Comparison of ENCODE assay signal across 9 mouse cellular contexts in genomic region chr1:20069733-20070132, GRCm38 (mm10).
DNase-seq lines count a peak whose midpoint lies in the region; ATAC-seq lines count a peak whose summit lies in the region.
"Had no signal": no experiment of that assay in that cellular context is flagged by ENCODE, and none has a peak within 500 bp of the region (broad histone marks: within the 10 kb centered on the region; RNA-seq: fewer than 3 reads in every experiment).

No protein-coding gene starts in this region.

- no peak overlapping the region for H3K9ac ChIP-seq in heart, embryonic 11.5 days (ENCODE audit: low read depth, low read length)

- H3K4me3 ChIP-seq in heart, embryonic 11.5 days (ENCODE audit: low read depth, low read length) = no peak overlapping the region

- ATAC-seq in heart, embryonic 11.5 days (replicated peaks; ENCODE audit: insufficient number of reproducible peaks, low FRiP score, low TSS enrichment) = no peak

- H3K27ac ChIP-seq in heart, embryonic 11.5 days (ENCODE audit: low read depth, low read length) = no peak overlapping the region

- 68% methylated on average over 3 of the region's 3 CpGs for WGBS in heart, embryonic 11.5 days (ENCODE audit: insufficient replicate concordance)

- H3K36me3 ChIP-seq in heart, embryonic 11.5 days (ENCODE audit: control insufficient read depth, insufficient read depth, low read length) = no peaks in the 10 kb centered on the region

- DNase-seq in heart, adult 9 months (ENCODE audit: low spot score in 2 of 2) = peak; percentile 3 to 9
- DNase-seq in 3134 (ENCODE audit: extremely low read depth, insufficient read length, low spot score) = peak; percentile 73
- peak; percentile 96 for DNase-seq in Muller cell, postnatal 12 days (ENCODE audit: inconsistent ontology term)
- peak; percentile 54 to 83 for DNase-seq in layer of hippocampus, adult 18-20 months (ENCODE audit: low spot score in 2 of 2)
- DNase-seq in thymus, postnatal 0 days (ENCODE audit: low spot score) = no peak
- no peak for DNase-seq in heart, postnatal 36 days
- DNase-seq in cerebellum, adult 11-12 months = no peak
- DNase-seq: heart, postnatal 10 days had no signal

- no peaks in the 10 kb centered on the region for H3K9me3 ChIP-seq in heart, embryonic 11.5 days (replicated peaks; ENCODE audit: control insufficient read depth, low read length)

- no peaks in the 10 kb centered on the region for H3K27me3 ChIP-seq in heart, embryonic 11.5 days (ENCODE audit: control insufficient read depth, insufficient read depth, low read length)

- no peaks in the 10 kb centered on the region for H3K4me1 ChIP-seq in heart, embryonic 11.5 days (ENCODE audit: control insufficient read depth, insufficient read depth, low read length)

- intact Hi-C loops in heart, postnatal 36 days (cut with DNase I) = no loop called here

- H3K4me2 ChIP-seq in heart, embryonic 11.5 days = no peak overlapping the region

Comparison
In these comparisons a context has a peak if more than half of its experiments do, and no peak if none do; other contexts are left out.
1. DNase-seq: peak in heart, adult 9 months (2 of 2), 3134 (single experiment), Muller cell, postnatal 12 days (single experiment) and layer of hippocampus, adult 18-20 months (2 of 2); none in thymus, postnatal 0 days (single experiment), heart, postnatal 36 days (0 of 2) and cerebellum, adult 11-12 months (single experiment).